Mouse (Mus musculus): ENCODE measurements around the gene Casp2.

The Casp2 gene

DNA sequence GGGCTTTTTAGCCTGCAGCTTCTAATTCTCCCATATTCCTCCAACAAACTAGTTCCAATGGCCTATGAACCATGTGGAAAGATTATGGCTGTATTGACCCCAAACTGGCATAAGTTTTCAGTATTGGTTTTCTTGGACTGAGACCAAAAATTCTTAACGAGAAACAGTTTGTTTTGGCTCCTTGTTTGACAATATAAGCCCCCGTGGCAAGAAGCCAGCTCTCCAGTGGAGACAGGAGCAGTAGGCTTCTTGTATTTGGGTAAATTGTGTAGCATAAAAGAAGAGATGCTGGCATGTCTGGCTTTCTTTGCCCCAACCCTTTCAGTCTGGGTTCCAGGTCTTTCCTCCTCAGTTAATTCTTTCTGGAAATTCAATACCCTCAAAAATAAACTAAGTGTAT lies 11.4 kb downstream of the Casp2 start:
- no peak for DNase-seq (ENCODE audit: low spot score in 2 of 2)

DNA sequence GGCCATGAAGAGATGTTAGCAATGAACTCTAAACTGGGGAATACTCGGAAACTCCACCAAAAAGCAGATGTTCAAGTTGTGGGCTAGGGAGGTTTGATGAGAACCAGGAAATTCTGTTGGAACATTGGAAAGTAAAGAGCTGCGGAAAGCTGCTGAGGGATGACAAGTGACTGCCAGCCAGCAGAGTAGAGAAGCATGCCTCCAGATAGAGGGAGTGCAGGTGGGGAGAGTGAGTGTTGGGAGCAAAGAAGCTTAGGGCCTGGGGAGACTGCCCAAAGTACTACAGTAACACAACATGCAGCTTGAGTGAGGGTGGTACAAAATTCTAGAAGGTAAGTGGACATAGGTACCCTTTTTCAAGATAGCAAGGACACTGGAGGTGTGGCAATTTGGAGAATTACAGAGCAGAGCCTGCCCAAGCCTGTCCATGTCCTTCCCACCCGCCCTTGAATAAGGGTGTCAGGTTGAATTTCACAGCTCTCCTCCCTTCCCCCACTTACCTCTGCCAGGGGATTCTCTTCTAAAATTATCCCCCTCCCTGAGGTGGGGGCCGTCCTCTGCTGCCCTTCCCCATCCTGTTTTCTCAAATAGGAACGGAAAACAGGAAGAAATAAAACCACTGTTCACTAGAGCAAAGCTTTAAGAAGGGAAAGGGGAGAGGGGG lies 18.2 kb downstream of the Casp2 start:
- DNase-seq (ENCODE audit: low spot score in 2 of 2): peak in 1 of 2 experiments; percentile 7

DNA sequence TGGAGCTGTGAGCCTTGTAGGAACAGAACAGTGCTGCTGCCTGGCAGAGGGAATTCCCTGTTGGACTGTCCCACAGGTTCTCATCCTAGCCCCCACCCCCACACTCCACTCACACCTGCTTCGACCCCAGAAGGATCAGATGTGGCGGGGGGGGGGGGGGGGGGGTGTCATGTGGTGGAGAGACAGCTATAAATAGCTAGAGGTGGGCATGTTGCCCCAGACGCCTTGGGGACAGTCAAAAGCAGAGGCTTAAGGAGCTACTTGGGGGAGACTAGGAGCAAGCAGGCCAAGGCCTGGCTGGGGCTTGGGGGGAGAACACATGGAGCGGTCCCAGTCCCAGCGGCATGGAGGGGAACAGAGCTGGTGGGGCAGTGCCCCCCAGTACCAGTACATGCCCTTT lies 21.7 kb downstream of the Casp2 start, which contains the start of gene Clcn1:
TSS of gene Clcn1 (plus strand) at position 238 of the 400 bp plus-strand sequence.
- DNase-seq (ENCODE audit: low spot score in 2 of 2): no peak

DNA sequence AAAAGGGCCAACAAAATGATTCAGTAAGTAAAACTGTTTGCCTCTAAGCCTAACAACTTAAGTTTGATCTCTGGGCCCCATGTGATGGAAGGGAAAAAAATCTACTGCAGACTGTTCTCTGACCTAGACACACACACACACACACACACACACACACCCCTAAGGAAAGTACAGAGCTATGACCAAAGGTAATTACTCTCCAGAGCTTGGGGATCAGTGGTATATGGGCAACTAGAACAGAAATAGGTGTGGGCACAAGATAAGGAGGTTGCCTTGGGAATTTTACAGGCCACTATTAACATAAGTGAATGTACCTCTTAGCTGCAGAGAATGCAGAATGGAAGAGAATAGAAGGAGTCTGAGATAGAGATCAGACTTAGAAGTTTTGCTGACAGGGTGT lies 22.8 kb downstream of the Casp2 start:
- no peak for DNase-seq (ENCODE audit: low spot score in 2 of 2)

DNA sequence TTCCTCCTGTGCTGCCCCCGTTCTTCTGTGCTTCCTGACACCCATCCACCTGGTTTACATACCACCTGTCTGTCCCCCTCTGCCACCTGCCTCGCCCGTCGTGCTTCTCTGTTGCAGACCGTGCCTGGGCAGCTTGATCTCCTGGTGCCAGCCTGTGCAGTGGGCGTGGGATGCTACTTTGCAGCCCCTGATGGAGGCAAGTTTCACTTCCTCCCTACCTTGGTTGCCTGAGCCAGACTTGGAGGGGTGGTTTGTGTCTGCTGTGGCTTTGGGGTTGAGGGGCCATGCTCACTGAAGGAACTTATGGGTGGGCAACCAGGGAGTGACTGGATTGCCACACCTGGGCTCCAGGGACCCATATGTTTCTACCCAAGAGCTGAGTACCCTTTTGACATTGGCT lies 28.5 kb downstream of the Casp2 start:
- DNase-seq (ENCODE audit: low spot score in 2 of 2): peak; percentile 63 to 64

DNA sequence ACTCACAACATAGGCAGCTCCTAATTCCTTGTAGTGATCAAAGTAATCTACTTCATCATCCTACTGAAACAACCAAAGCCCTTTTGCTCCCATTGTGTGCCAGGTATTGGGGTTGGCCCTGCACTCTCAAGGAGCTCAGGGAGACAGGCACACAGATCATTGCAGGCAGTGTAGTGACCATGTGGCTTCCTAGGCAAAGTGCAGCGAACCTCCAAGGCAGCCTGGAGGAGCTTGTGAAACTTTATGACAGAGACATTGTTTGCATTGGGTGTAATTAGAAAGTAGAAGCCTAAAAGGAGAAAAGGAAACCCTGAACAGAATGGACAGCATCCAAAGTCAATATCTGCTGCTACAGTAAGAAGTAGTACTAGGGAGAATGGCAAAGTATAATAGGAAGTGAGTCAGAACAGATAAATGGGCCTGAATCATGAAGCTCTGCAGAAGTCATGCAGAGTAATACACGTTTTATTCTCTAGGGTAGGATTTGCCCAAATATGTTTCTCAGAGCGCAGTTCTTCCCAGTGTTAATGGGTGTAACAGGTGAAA lies 30.8 kb downstream of the Casp2 start:
- DNase-seq (ENCODE audit: low spot score in 2 of 2): no peak

DNA sequence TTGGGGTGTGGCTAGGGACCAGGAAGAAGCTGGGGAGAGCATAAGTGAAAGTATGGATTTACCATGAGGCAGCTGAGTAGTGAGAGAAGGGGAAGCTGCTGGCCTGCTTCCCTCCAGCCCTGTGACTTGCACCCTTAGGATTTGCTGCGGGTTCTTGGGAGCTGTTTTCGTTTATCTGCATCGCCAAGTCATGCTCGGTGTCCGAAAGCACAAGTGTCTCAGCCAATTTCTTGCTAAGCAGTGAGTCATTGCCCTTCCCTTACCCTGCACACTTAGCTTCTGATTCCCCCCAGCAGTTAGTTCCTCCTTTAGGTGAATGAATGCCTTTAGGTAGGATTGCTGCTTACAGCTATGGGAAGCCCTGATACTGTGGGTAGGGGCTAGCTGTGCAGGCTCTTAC lies 34.6 kb downstream of the Casp2 start:
- no peak for DNase-seq (ENCODE audit: low spot score in 2 of 2)

DNA sequence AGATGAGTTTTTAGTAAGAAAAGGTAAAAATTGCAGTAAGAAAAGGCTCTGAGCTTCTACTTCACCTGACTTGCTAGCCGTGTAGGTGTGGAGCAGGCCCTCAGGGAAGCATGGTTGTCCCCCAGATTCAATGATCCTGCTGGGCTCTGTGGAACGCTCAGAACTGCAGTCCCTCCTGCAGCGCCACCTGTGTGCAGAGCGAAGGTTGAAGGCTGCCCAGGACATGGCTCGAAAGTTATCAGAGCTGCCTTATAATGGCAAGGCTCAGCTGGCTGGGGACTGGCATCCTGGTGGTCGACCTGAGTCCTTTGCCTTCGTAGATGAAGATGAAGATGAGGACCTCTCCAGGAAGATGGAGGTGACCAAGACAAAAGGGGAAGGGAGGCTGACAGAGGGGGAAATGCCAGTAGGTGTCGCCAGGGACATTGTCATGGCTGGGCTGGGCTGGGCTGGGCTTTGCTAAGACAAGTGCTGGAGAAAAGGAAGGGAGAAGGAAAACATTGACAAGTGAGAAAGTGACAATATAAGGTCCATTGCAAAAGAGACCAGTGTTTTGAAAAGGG lies 45.1 kb downstream of the Casp2 start:
- DNase-seq (ENCODE audit: low spot score in 2 of 2): no peak

DNA sequence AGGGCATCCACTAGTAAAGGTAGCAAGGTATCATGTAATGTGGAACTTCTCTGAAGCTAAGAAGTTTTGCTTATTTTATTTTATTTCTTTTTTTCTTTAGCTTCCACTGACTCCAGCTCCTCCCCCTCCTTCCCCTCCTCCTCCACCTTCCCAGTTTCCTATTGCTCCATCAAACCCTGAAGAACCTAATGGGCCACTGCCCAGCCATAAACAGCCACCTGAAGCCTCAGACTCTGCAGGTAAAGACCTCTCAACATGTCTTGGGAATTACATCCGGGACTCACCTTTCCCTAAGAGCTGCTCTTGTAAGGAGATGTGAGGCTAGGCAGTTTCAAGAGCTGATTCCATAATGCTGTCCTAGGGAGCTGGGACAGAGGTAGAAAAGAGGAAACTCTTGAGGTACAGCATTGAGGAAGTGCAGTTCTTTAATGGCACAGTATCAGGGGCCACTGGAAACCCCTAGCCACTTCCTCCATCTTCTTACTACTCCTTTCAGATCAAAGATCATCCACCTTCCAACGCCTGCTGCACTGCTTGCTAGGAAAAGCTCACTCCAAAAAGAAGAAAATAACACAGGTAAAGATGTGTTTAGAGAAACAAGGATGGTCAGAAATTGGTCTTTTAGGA lies 45.8 kb downstream of the Casp2 start:
- peak in 1 of 2 experiments; percentile 7 for DNase-seq (ENCODE audit: low spot score in 2 of 2)

DNA sequence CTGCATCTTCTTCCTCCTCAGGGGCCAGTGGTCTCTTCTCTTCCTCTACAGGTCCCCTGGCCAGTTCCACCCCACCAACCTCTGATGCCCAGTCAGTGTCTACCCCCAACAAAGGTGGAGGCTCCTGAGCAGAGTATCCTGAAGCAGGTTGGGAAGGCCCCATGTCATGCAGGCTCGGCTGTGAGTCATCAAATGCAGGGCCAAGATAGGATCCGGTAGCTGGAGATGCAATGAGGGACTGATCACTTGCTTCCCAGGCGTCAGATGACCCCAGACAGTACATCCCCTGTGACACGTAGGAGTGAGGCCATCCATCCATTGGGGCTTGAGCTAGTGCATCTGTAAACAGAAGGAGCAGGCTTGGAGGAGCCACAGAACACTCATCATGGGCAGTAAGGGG lies 53.5 kb downstream of the Casp2 start:
- DNase-seq (ENCODE audit: low spot score in 2 of 2): no peak

DNA sequence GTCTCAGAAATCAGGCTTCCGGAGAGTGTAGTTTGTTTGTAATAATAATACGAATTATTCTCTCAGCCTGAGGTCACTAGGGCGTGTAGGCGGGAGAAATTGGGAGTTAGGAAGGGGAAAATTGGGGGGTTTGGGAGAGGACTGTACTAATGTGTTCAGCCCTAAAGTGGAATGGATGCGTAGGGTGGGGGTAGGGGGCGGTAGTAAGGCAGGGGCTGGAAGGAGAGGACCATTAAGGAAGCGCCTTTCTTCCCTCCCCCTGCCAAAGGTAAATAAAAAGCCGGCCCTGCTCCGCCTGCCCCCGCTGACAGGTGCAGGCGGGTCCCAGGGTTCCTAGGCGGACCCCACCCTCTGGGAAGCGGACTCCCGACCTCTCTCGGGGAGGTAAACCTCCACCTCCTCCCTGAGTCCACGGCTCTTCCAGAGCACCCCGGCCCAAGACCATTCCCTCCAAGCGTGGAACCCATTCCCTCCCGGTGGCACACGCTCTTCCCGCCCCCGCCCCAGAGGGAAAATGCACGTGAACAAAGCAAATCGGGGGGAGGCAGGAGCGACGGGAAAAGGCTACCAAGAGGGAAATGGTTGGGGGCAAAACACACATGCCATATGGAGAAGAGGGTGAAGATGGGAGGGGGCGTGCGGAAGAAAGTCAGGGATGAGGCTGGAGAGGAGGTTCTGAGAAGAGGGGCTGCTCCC lies 58.7 kb downstream of the Casp2 start:
- DNase-seq (ENCODE audit: low spot score in 2 of 2): no peak

DNA sequence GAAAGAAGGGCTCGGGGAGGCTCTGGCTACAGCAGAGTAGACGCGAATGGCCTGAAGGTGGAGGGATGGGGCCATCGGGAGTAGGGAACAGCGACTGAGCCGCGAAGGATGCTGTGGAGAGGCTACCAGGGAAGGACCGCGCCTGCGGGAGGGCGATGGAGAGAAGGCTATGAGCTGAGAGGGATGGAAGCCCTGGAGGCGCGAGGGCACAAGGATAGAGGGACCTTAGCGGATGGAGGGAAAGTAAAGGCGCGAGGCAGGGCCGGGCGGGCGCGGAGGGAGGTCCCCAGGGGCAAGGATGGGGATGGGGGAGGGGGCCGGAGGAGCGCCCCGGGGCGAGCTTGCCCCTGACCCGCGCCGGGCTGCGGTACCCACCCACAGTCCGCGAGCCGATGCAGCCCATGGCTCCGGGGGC lies 59.3 kb downstream of the Casp2 start:
- DNase-seq (ENCODE audit: low spot score in 2 of 2): no peak

DNA sequence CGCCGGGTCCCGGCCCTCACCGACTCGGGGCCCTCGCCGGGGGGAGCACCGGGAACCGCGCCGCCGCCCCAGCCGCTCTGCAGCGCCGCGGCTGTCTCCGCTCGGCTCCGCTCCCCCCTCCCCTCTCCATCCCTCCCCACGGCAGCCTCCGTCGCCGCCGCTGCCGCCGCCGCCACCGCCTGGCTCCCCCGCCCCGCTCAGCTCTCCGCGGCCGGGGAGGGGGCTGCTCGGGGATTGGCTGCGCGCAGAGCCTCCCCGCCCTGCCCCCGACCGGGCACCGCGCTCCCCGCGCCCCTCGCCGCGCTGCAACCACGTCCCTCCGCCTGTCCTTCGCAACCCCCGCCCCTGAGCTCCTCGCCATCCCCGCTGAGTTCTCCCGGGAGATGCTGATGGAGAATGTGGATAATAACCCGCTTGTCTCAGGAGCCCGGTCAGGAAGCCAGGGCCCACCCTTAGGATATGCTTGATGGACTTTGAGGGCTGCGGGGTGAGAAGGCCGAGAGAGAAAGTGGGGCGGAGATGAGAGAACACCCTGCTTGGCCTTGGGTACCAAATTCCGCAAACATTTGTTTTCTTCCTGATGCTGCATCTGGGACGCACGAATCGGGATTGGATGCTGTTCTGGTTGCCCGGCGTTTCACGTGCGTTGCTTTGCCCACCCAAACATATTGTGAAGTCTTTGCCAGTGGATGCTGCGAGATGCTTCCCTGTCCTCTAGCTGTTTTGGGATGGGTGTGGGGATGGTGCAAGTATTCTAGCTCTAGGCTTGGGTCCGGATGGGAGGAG lies 59.9 kb downstream of the Casp2 start, which contains the start of gene Fam131b:
TSS of gene Fam131b (minus strand) at position 162 of the 786 bp plus-strand sequence.
- DNase-seq (ENCODE audit: low spot score in 2 of 2): no peak

DNA sequence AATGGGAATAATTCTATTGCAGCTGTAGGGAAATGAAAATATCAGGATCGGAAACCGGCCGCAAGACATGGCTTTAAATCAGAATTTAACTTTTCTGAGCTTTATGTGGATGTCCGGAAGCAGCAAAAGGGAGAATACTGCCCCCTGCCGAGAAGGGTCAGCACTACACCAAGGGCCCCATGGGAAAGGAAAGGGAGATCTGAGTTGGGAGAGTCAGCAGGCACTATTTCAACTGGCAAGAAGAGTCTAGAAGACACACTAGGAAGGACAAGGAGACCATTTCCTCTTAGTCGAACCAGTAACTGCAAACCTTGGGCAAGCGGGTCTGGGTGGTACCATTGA lies 60.5 kb downstream of the Casp2 start:
- DNase-seq (ENCODE audit: low spot score in 2 of 2): peak; percentile 62 to 64

DNA sequence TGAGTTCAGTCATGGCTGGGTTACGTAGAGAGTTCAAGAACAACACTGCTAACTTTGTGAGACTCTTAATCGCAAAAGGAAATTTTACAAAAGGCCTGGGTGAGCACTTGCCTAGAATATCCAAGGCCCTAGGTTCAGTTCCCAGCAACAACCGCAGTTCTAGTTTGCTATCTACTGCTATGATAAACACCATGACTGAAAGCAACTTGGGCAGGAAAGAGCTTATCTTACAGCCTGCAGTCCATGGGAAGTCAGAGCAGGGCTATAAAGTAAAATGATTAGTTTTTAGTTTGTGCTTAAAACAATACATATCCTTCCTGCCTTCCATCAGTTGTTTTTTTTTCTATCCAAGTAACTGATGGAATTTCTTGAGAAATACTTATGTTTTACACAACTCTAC lies 61.7 kb downstream of the Casp2 start:
- no peak for DNase-seq (ENCODE audit: low spot score in 2 of 2)

DNA sequence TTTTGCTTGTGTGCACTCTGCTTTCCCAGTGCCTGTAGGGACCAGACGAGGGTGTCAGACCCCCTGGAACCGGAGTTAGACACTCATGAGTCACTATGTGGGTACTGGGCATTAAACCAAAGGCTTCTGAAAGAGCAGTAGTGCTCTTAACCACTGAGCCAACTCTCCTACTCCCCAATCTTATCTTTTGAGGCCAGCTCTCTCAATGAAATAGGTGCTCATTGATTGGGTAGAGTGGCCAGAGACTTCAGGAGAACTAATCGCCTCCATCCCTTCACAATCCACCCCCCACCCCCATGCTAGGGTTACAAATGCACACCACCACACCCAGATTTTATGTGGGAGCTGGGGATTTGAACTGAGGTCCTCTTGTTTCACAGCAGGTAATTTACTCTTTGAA lies 64.0 kb downstream of the Casp2 start:
- no peak for DNase-seq (ENCODE audit: low spot score in 2 of 2)

DNA sequence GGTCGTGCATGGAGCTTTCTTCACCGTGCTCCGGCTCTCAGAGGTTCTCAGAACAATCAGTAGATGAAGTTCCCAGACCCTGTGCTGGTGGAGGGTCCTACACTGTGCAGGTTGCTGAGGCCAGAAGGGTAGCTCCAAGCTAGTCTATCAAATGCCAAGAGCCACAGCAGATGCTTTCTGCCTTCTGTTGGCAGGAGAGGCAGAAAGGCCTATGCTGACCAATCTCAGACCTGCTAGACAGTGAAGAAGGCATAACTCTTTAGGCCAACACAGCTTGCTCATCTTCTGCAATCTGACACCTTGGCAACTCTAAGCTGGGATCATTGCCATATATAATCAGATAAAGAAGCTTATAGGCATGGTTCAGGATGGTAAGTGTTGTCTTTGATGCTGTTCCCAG lies 65.4 kb downstream of the Casp2 start:
- no peak for DNase-seq (ENCODE audit: low spot score in 2 of 2)

DNA sequence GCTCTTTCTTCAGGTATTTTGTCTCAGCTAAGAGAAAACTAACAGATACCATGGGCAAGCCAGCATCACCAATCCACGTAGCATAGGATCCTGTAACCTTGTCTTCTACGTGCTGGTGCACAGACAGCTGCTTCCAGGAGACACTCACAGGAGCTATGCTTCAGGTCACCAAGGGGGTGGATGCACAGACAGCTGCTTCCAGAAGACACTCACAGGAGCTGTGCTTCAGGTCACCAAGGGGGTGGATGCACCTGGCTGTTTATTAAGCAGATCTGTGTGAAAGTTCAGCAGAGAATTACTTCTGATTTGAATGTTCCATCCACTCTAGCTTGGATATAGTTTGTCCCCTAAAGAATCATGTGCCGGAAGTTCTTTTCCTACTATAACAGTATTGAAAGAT lies 66.2 kb downstream of the Casp2 start:
- no peak for DNase-seq (ENCODE audit: low spot score in 2 of 2)

Data from spleen, postnatal 36 days (tissue).